Mouse (Mus musculus): ENCODE data around the gene Cdk14.
A peak's percentile ranks its signal among the peaks of the same experiment; 100 is the strongest.
"Not testable (repeated sequence)": the region's sequence is repeated elsewhere in the genome, so short reads cannot be mapped to it uniquely, and the experiment has no call there.

The Cdk14 gene

GRCm38 (mm10) chr5:4986181-4986580 lies 433.9 kb downstream of the Cdk14 start:
- no peak for DNase-seq (ENCODE audit: low spot score)

GRCm38 (mm10) chr5:4979551-4979950 lies 440.6 kb downstream of the Cdk14 start:
- DNase-seq (ENCODE audit: low spot score) = no peak

GRCm38 (mm10) chr5:4973408-4973807 lies 446.7 kb downstream of the Cdk14 start:
- no peak for DNase-seq (ENCODE audit: low spot score)

- peak; percentile 18 for DNase-seq (ENCODE audit: low spot score)
Measured at GRCm38 (mm10) chr5:4962063-4962610, 458.0 kb downstream of the Cdk14 start.

GRCm38 (mm10) chr5:4961636-4962035 lies 458.5 kb downstream of the Cdk14 start:
- DNase-seq (ENCODE audit: low spot score) = no peak

GRCm38 (mm10) chr5:4959446-4959845 lies 460.7 kb downstream of the Cdk14 start:
- DNase-seq (ENCODE audit: low spot score) = no peak

GRCm38 (mm10) chr5:4955993-4956392 lies 464.1 kb downstream of the Cdk14 start:
- no peak for DNase-seq (ENCODE audit: low spot score)

- no peak for DNase-seq (ENCODE audit: low spot score)
Measured at GRCm38 (mm10) chr5:4955392-4955791, 464.7 kb downstream of the Cdk14 start.

- no peak for DNase-seq (ENCODE audit: low spot score)
Measured at GRCm38 (mm10) chr5:4949433-4949832, 470.7 kb downstream of the Cdk14 start.

GRCm38 (mm10) chr5:4948090-4948954 lies 471.8 kb downstream of the Cdk14 start:
- no peak for DNase-seq (ENCODE audit: low spot score)

- no peak for DNase-seq (ENCODE audit: low spot score)
Measured at GRCm38 (mm10) chr5:4935131-4935530, 485.0 kb downstream of the Cdk14 start.

- DNase-seq (ENCODE audit: low spot score) = no peak
Measured at GRCm38 (mm10) chr5:4934491-4934890, 485.6 kb downstream of the Cdk14 start.

- no peak for DNase-seq (ENCODE audit: low spot score)
Measured at GRCm38 (mm10) chr5:4931539-4932143, 488.5 kb downstream of the Cdk14 start.

GRCm38 (mm10) chr5:4929628-4930027 lies 490.5 kb downstream of the Cdk14 start:
- no peak for DNase-seq (ENCODE audit: low spot score)

- no peak for DNase-seq (ENCODE audit: low spot score)
Measured at GRCm38 (mm10) chr5:4924866-4925265, 495.2 kb downstream of the Cdk14 start.

- DNase-seq (ENCODE audit: low spot score) = no peak
Measured at GRCm38 (mm10) chr5:4918376-4918775, 501.7 kb downstream of the Cdk14 start.

GRCm38 (mm10) chr5:4917743-4918142 lies 502.4 kb downstream of the Cdk14 start:
- no peak for DNase-seq (ENCODE audit: low spot score)

GRCm38 (mm10) chr5:4917274-4917673 lies 502.8 kb downstream of the Cdk14 start:
- no peak for DNase-seq (ENCODE audit: low spot score)

GRCm38 (mm10) chr5:4916390-4917273 lies 503.5 kb downstream of the Cdk14 start:
- DNase-seq (ENCODE audit: low spot score) = no peak

GRCm38 (mm10) chr5:4904911-4905310 lies 515.2 kb downstream of the Cdk14 start:
- DNase-seq (ENCODE audit: low spot score) = not testable (repeated sequence)

GRCm38 (mm10) chr5:4898241-4898640 lies 521.9 kb downstream of the Cdk14 start:
- no peak for DNase-seq (ENCODE audit: low spot score)

- no peak for DNase-seq (ENCODE audit: low spot score)
Measured at GRCm38 (mm10) chr5:4894988-4895387, 525.1 kb downstream of the Cdk14 start.
